Mouse (Mus musculus): ENCODE results near the gene Gzf1. TPM values are rescaled to one million over a fixed set of nuclear protein-coding genes. Genes with fewer than 3 reads are reported as not detected.

The Gzf1 gene
- 2.6 and 2.9 TPM in 2 replicates for polyA plus RNA-seq (2012; rRNA removed)

GRCm38 (mm10) chr2:148680775-148681291 is at the start of gene Gzf1:
Gene Gzf1, plus strand, starts transcription at chr2:148681023.
- Histone ChIP-seq H3K4me3 (ENCODE audit: extremely low read depth, insufficient read depth, insufficient read length) (peak within 1 kb of the TSS; percentile 76), H3K27me3 (ENCODE audit: control insufficient read depth, insufficient read depth, low read length) (no peaks in the 10 kb centered on the region), H3K27ac (ENCODE audit: insufficient read depth, low read length) (peak within 1 kb of the TSS; percentile 87), H3K36me3 (ENCODE audit: control insufficient read depth, insufficient read depth, low read length) (peaks cover 16% of the 10 kb centered on the region), H3K4me1 (ENCODE audit: control insufficient read depth, insufficient read depth, insufficient read length) (peaks cover 4% of the 10 kb centered on the region; the same call in 1 of the 2 replicates)
- peak; percentile 88 to 97 for DNase-seq (ENCODE audit: low read depth in 1 of 2, low spot score in 2 of 2)
- no peak for TF ChIP-seq CTCF (IDR thresholded peaks at IDR 0.05; ENCODE audit: extremely low read depth, insufficient read depth, insufficient read length, insufficient replicate concordance)
- WGBS: under 1% methylated on average over 39 of the region's 39 CpGs

- H3K4me1 ChIP-seq (ENCODE audit: control insufficient read depth, insufficient read depth, insufficient read length): no peaks in the 10 kb centered on the region
- no peak for DNase-seq (ENCODE audit: low read depth in 1 of 2, low spot score in 2 of 2)
- H3K36me3 ChIP-seq (ENCODE audit: control insufficient read depth, insufficient read depth, low read length): no peaks in the 10 kb centered on the region
- no peak for TF ChIP-seq POLR2A (IDR thresholded peaks at IDR 0.05; ENCODE audit: low read depth, low read length)
- TF ChIP-seq CTCF (IDR thresholded peaks at IDR 0.05; ENCODE audit: extremely low read depth, insufficient read depth, insufficient read length, insufficient replicate concordance): no peak
- H3K27me3 ChIP-seq (ENCODE audit: control insufficient read depth, insufficient read depth, low read length): no peaks in the 10 kb centered on the region
- H3K4me3 ChIP-seq (ENCODE audit: extremely low read depth, insufficient read depth, insufficient read length): no peak overlapping the region
- WGBS: 94% methylated on average over 3 of the region's 3 CpGs
- no peak overlapping the region for H3K27ac ChIP-seq (ENCODE audit: insufficient read depth, low read length)
These were observed 49.2 kb upstream of the Gzf1 start for GRCm38 (mm10) chr2:148631602-148632001.

- Histone ChIP-seq H3K27me3 (ENCODE audit: control insufficient read depth, insufficient read depth, low read length) (no peaks in the 10 kb centered on the region), H3K4me3 (ENCODE audit: extremely low read depth, insufficient read depth, insufficient read length) (no peak overlapping the region), H3K27ac (ENCODE audit: insufficient read depth, low read length) (no peak overlapping the region), H3K4me1 (ENCODE audit: control insufficient read depth, insufficient read depth, insufficient read length) (no peaks in the 10 kb centered on the region), H3K36me3 (ENCODE audit: control insufficient read depth, insufficient read depth, low read length) (no peaks in the 10 kb centered on the region)
- DNase-seq (ENCODE audit: low read depth in 1 of 2, low spot score in 2 of 2): no peak
- no peak for TF ChIP-seq CTCF (IDR thresholded peaks at IDR 0.05; ENCODE audit: extremely low read depth, insufficient read depth, insufficient read length, insufficient replicate concordance)
- no peak for TF ChIP-seq POLR2A (IDR thresholded peaks at IDR 0.05; ENCODE audit: low read depth, low read length)
- 89% methylated on average over 4 of the region's 4 CpGs for WGBS
These were observed 46.4 kb upstream of the Gzf1 start for GRCm38 (mm10) chr2:148634466-148634865.

GRCm38 (mm10) chr2:148642610-148643370 is 38.0 kb upstream of the Gzf1 start:
- no peak for DNase-seq (ENCODE audit: low read depth in 1 of 2, low spot score in 2 of 2)
- 89% methylated on average over 1 of the region's 1 CpGs for WGBS
- no peak for TF ChIP-seq CTCF (IDR thresholded peaks at IDR 0.05; ENCODE audit: extremely low read depth, insufficient read depth, insufficient read length, insufficient replicate concordance)
- TF ChIP-seq POLR2A (IDR thresholded peaks at IDR 0.05; ENCODE audit: low read depth, low read length): no peak
- no peaks in the 10 kb centered on the region for H3K27me3 ChIP-seq (ENCODE audit: control insufficient read depth, insufficient read depth, low read length)
- no peak overlapping the region for H3K27ac ChIP-seq (ENCODE audit: insufficient read depth, low read length)
- no peaks in the 10 kb centered on the region for H3K36me3 ChIP-seq (ENCODE audit: control insufficient read depth, insufficient read depth, low read length)
- no peak overlapping the region for H3K4me3 ChIP-seq (ENCODE audit: extremely low read depth, insufficient read depth, insufficient read length)
- no peaks in the 10 kb centered on the region for H3K4me1 ChIP-seq (ENCODE audit: control insufficient read depth, insufficient read depth, insufficient read length)

- H3K27ac ChIP-seq (ENCODE audit: insufficient read depth, low read length): no peak overlapping the region
- 89% methylated on average over 6 of the region's 6 CpGs for WGBS
- no peak overlapping the region for H3K4me3 ChIP-seq (ENCODE audit: extremely low read depth, insufficient read depth, insufficient read length)
- no peak for TF ChIP-seq CTCF (IDR thresholded peaks at IDR 0.05; ENCODE audit: extremely low read depth, insufficient read depth, insufficient read length, insufficient replicate concordance)
- TF ChIP-seq POLR2A (IDR thresholded peaks at IDR 0.05; ENCODE audit: low read depth, low read length): no peak
- DNase-seq (ENCODE audit: low read depth in 1 of 2, low spot score in 2 of 2): no peak
- H3K4me1 ChIP-seq (ENCODE audit: control insufficient read depth, insufficient read depth, insufficient read length): no peaks in the 10 kb centered on the region
- H3K36me3 ChIP-seq (ENCODE audit: control insufficient read depth, insufficient read depth, low read length): no peaks in the 10 kb centered on the region
- H3K27me3 ChIP-seq (ENCODE audit: control insufficient read depth, insufficient read depth, low read length): no peaks in the 10 kb centered on the region
These were observed 36.3 kb upstream of the Gzf1 start for GRCm38 (mm10) chr2:148644421-148645000.

GRCm38 (mm10) chr2:148650587-148651357 is 30.1 kb upstream of the Gzf1 start:
- Histone ChIP-seq H3K27me3 (ENCODE audit: control insufficient read depth, insufficient read depth, low read length) (no peaks in the 10 kb centered on the region), H3K27ac (ENCODE audit: insufficient read depth, low read length) (no peak overlapping the region), H3K4me3 (ENCODE audit: extremely low read depth, insufficient read depth, insufficient read length) (no peak overlapping the region), H3K4me1 (ENCODE audit: control insufficient read depth, insufficient read depth, insufficient read length) (no peaks in the 10 kb centered on the region), H3K36me3 (ENCODE audit: control insufficient read depth, insufficient read depth, low read length) (no peaks in the 10 kb centered on the region)
- TF ChIP-seq POLR2A (IDR thresholded peaks at IDR 0.05; ENCODE audit: low read depth, low read length): no peak
- no peak for TF ChIP-seq CTCF (IDR thresholded peaks at IDR 0.05; ENCODE audit: extremely low read depth, insufficient read depth, insufficient read length, insufficient replicate concordance)
- DNase-seq (ENCODE audit: low read depth in 1 of 2, low spot score in 2 of 2): no peak
- 72% methylated on average over 3 of the region's 3 CpGs for WGBS

Measured in spleen, adult 2 months (tissue).